Mouse (Mus musculus): ENCODE measurements around the gene Gm20683. TPM values are rescaled to one million over a fixed set of nuclear protein-coding genes. Genes with fewer than 3 reads are reported as not detected.

Gene Gm20683
- total and polyA plus RNA-seq, 2 experiments from 2014 or later, result 1.5 TPM; not detected in 1

GRCm38 (mm10) chr17:25791320-25791842, 50.2 kb downstream of the Gm20683 start:
- WGBS, result 26% methylated on average over 19 of the region's 19 CpGs
- no peaks in the 10 kb centered on the region for H3K9me3 ChIP-seq (replicated peaks; ENCODE audit: control insufficient read depth, low read length)
- H3K9ac ChIP-seq (replicated peaks; ENCODE audit: low read depth, low read length), result peak overlapping the region; percentile 81
- no peaks in the 10 kb centered on the region for H3K27me3 ChIP-seq (ENCODE audit: control insufficient read depth, insufficient read depth, low read length)
- H3K4me2 ChIP-seq (ENCODE audit: low read depth, low read length), result peak overlapping the region; percentile 91
- DNase-seq (ENCODE audit: low spot score), result no peak
- peaks cover 18% of the 10 kb centered on the region; the same call in 1 of the 2 replicates for H3K36me3 ChIP-seq (replicated peaks; ENCODE audit: control insufficient read depth, insufficient read depth, low read length)
- TF ChIP-seq EP300 (IDR thresholded peaks at IDR 0.05; ENCODE audit: low read depth), result no peak
- no peak for TF ChIP-seq CTCF (IDR thresholded peaks at IDR 0.05; ENCODE audit: low read depth)
- no peak overlapping the region for H3K27ac ChIP-seq (ENCODE audit: low read depth)
- H3K4me3 ChIP-seq (ENCODE audit: low read depth, low read length), result peak overlapping the region; percentile 83
- peaks cover 17% of the 10 kb centered on the region; the same call in 1 of the 2 replicates for H3K4me1 ChIP-seq (ENCODE audit: control insufficient read depth, insufficient read depth)
- no peak for ATAC-seq (ENCODE audit: insufficient read depth, low read depth)

GRCm38 (mm10) chr17:25786781-25787504, 54.6 kb downstream of the Gm20683 start:
- Histone ChIP-seq H3K4me3 (ENCODE audit: low read depth, low read length) (no peak overlapping the region), H3K4me1 (ENCODE audit: control insufficient read depth, insufficient read depth) (peaks cover 10% of the 10 kb centered on the region), H3K9ac (replicated peaks; ENCODE audit: low read depth, low read length) (no peak overlapping the region), H3K36me3 (replicated peaks; ENCODE audit: control insufficient read depth, insufficient read depth, low read length) (peaks cover 28% of the 10 kb centered on the region), H3K27me3 (ENCODE audit: control insufficient read depth, insufficient read depth, low read length) (no peaks in the 10 kb centered on the region), H3K9me3 (replicated peaks; ENCODE audit: control insufficient read depth, low read length) (no peaks in the 10 kb centered on the region), H3K4me2 (ENCODE audit: low read depth, low read length) (no peak overlapping the region), H3K27ac (ENCODE audit: low read depth) (no peak overlapping the region)
- ATAC-seq (ENCODE audit: insufficient read depth, low read depth) (no peak), DNase-seq (ENCODE audit: low spot score) (no peak)
- 89% methylated on average over 9 of the region's 9 CpGs for WGBS
- TF ChIP-seq CTCF (IDR thresholded peaks at IDR 0.05; ENCODE audit: low read depth), result no peak
- no peak for TF ChIP-seq EP300 (IDR thresholded peaks at IDR 0.05; ENCODE audit: low read depth)

GRCm38 (mm10) chr17:25786280-25786679, 55.3 kb downstream of the Gm20683 start, which contains the start of gene Ccdc78:
Gene Ccdc78, plus strand, starts transcription at chr17:25786580.
- TF ChIP-seq CTCF (IDR thresholded peaks at IDR 0.05; ENCODE audit: low read depth) (no peak), EP300 (IDR thresholded peaks at IDR 0.05; ENCODE audit: low read depth) (no peak)
- peak within 1 kb of the TSS; percentile 71 for H3K4me3 ChIP-seq (ENCODE audit: low read depth, low read length)
- no peaks in the 10 kb centered on the region for H3K9me3 ChIP-seq (replicated peaks; ENCODE audit: control insufficient read depth, low read length)
- no peak for DNase-seq (ENCODE audit: low spot score)
- peak within 1 kb of the TSS; percentile 61; the same call in 1 of the 2 replicates for H3K27ac ChIP-seq (ENCODE audit: low read depth)
- ATAC-seq (ENCODE audit: insufficient read depth, low read depth), result no peak
- peaks cover 35% of the 10 kb centered on the region for H3K36me3 ChIP-seq (replicated peaks; ENCODE audit: control insufficient read depth, insufficient read depth, low read length)
- peak within 1 kb of the TSS; percentile 84 for H3K4me2 ChIP-seq (ENCODE audit: low read depth, low read length)
- 71% methylated on average over 3 of the region's 3 CpGs for WGBS
- peaks cover 10% of the 10 kb centered on the region for H3K4me1 ChIP-seq (ENCODE audit: control insufficient read depth, insufficient read depth)
- peak within 1 kb of the TSS; percentile 55; the same call in 1 of the 2 replicates for H3K9ac ChIP-seq (replicated peaks; ENCODE audit: low read depth, low read length)
- H3K27me3 ChIP-seq (ENCODE audit: control insufficient read depth, insufficient read depth, low read length), result no peaks in the 10 kb centered on the region

- Histone ChIP-seq H3K27ac (ENCODE audit: low read depth) (peak within 1 kb of the TSS; percentile 61; the same call in 1 of the 2 replicates), H3K9me3 (replicated peaks; ENCODE audit: control insufficient read depth, low read length) (no peaks in the 10 kb centered on the region), H3K4me3 (ENCODE audit: low read depth, low read length) (peak within 1 kb of the TSS; percentile 71), H3K27me3 (ENCODE audit: control insufficient read depth, insufficient read depth, low read length) (no peaks in the 10 kb centered on the region), H3K9ac (replicated peaks; ENCODE audit: low read depth, low read length) (peak within 1 kb of the TSS; percentile 55), H3K4me1 (ENCODE audit: control insufficient read depth, insufficient read depth) (peaks cover 10% of the 10 kb centered on the region), H3K36me3 (replicated peaks; ENCODE audit: control insufficient read depth, insufficient read depth, low read length) (peaks cover 42% of the 10 kb centered on the region), H3K4me2 (ENCODE audit: low read depth, low read length) (peak within 1 kb of the TSS; percentile 84)
- ATAC-seq (ENCODE audit: insufficient read depth, low read depth) (peak; percentile 84), DNase-seq (ENCODE audit: low spot score) (peak; percentile 95)
- WGBS, result under 1% methylated on average over 23 of the region's 23 CpGs
- TF ChIP-seq EP300 (IDR thresholded peaks at IDR 0.05; ENCODE audit: low read depth) (no peak), CTCF (IDR thresholded peaks at IDR 0.05; ENCODE audit: low read depth) (no peak)
Measured at GRCm38 (mm10) chr17:25785281-25785745, 56.2 kb downstream of the Gm20683 start, which contains the start of gene Haghl. Gene Haghl, minus strand, starts transcription at chr17:25785673.

Small RNAs within 50 kb of the gene (microRNA-seq; reads per million reads assigned to microRNA genes)
- 0.89 reads per million for gene Mir3082

Other genes with a start within 250 kb of the Gm20683 start
- gene Gng13, start 124.6 kb downstream of the Gm20683 start, total RNA-seq (2014; rRNA removed; ENCODE audit: low replicate concordance), result not detected in 2 replicates
- 3.2 and 6.6 TPM in 2 replicates for gene Gng13, start 124.6 kb downstream of the Gm20683 start, polyA plus RNA-seq (2015; fragmentation: Nextera tagmentation; extraction: Ambion mirVana)
- 9.1 and 10.8 TPM in 2 replicates for gene Chtf18, start 114.3 kb downstream of the Gm20683 start, total RNA-seq (2014; rRNA removed; ENCODE audit: low replicate concordance)
- 3.9 and 4.1 TPM in 2 replicates for gene Chtf18, start 114.3 kb downstream of the Gm20683 start, polyA plus RNA-seq (2015; fragmentation: Nextera tagmentation; extraction: Ambion mirVana)
- gene Rpusd1, start 114.1 kb downstream of the Gm20683 start, total RNA-seq (2014; rRNA removed; ENCODE audit: low replicate concordance), result 3.2 and 4.9 TPM in 2 replicates
- gene Rpusd1, start 114.1 kb downstream of the Gm20683 start, polyA plus RNA-seq (2015; fragmentation: Nextera tagmentation; extraction: Ambion mirVana), result 9.3 and 9.5 TPM in 2 replicates
- gene Mslnl, start 105.7 kb downstream of the Gm20683 start, total RNA-seq (2014; rRNA removed; ENCODE audit: low replicate concordance), result not detected in 2 replicates
- gene Mslnl, start 105.7 kb downstream of the Gm20683 start, polyA plus RNA-seq (2015; fragmentation: Nextera tagmentation; extraction: Ambion mirVana), result not detected in 2 replicates
- 45.4 and 83.3 TPM in 2 replicates for gene Msln, start 87.4 kb downstream of the Gm20683 start, total RNA-seq (2014; rRNA removed; ENCODE audit: low replicate concordance)
- 58.5 and 60.3 TPM in 2 replicates for gene Msln, start 87.4 kb downstream of the Gm20683 start, polyA plus RNA-seq (2015; fragmentation: Nextera tagmentation; extraction: Ambion mirVana)
- gene Narfl, start 68.0 kb downstream of the Gm20683 start, total RNA-seq (2014; rRNA removed; ENCODE audit: low replicate concordance), result 36.8 and 86.7 TPM in 2 replicates
- 45.1 and 47.7 TPM in 2 replicates for gene Narfl, start 68.0 kb downstream of the Gm20683 start, polyA plus RNA-seq (2015; fragmentation: Nextera tagmentation; extraction: Ambion mirVana)
- 50.3 and 59.4 TPM in 2 replicates for gene Haghl, start 56.1 kb downstream of the Gm20683 start, total RNA-seq (2014; rRNA removed; ENCODE audit: low replicate concordance)
- 46.1 and 47.7 TPM in 2 replicates for gene Haghl, start 56.1 kb downstream of the Gm20683 start, polyA plus RNA-seq (2015; fragmentation: Nextera tagmentation; extraction: Ambion mirVana)
- gene Ccdc78, start 55.2 kb downstream of the Gm20683 start, total RNA-seq (2014; rRNA removed; ENCODE audit: low replicate concordance), result not detected in 2 replicates
- 0.12 and 0.55 TPM in 2 replicates for gene Ccdc78, start 55.2 kb downstream of the Gm20683 start, polyA plus RNA-seq (2015; fragmentation: Nextera tagmentation; extraction: Ambion mirVana)
- gene Fam173a, start 48.9 kb downstream of the Gm20683 start, total RNA-seq (2014; rRNA removed; ENCODE audit: low replicate concordance), result 32.0 and 32.5 TPM in 2 replicates
- 55.6 and 63.1 TPM in 2 replicates for gene Fam173a, start 48.9 kb downstream of the Gm20683 start, polyA plus RNA-seq (2015; fragmentation: Nextera tagmentation; extraction: Ambion mirVana)
- not detected in 2 replicates for gene AC134908.4, start 46.1 kb downstream of the Gm20683 start, total RNA-seq (2014; rRNA removed; ENCODE audit: low replicate concordance)
- 0.66 TPM in 1 of 2 replicates, not detected in the other for gene AC134908.4, start 46.1 kb downstream of the Gm20683 start, polyA plus RNA-seq (2015; fragmentation: Nextera tagmentation; extraction: Ambion mirVana)
- gene Metrn, start 44.6 kb downstream of the Gm20683 start, total RNA-seq (2014; rRNA removed; ENCODE audit: low replicate concordance), result 38.5 and 75.3 TPM in 2 replicates
- 18.2 and 21.0 TPM in 2 replicates for gene Metrn, start 44.6 kb downstream of the Gm20683 start, polyA plus RNA-seq (2015; fragmentation: Nextera tagmentation; extraction: Ambion mirVana)
- 2.1 TPM in 1 of 2 replicates, not detected in the other for gene Fbxl16, start 32.7 kb downstream of the Gm20683 start, total RNA-seq (2014; rRNA removed; ENCODE audit: low replicate concordance)
- 0.25 and 0.48 TPM in 2 replicates for gene Fbxl16, start 32.7 kb downstream of the Gm20683 start, polyA plus RNA-seq (2015; fragmentation: Nextera tagmentation; extraction: Ambion mirVana)
- 13.3 and 20.8 TPM in 2 replicates for gene Wdr24, start 18.1 kb downstream of the Gm20683 start, total RNA-seq (2014; rRNA removed; ENCODE audit: low replicate concordance)
- gene Wdr24, start 18.1 kb downstream of the Gm20683 start, polyA plus RNA-seq (2015; fragmentation: Nextera tagmentation; extraction: Ambion mirVana), result 9.6 and 10.5 TPM in 2 replicates
- 32.2 and 34.6 TPM in 2 replicates for gene Jmjd8, start 12.9 kb downstream of the Gm20683 start, total RNA-seq (2014; rRNA removed; ENCODE audit: low replicate concordance)
- 26.1 and 26.2 TPM in 2 replicates for gene Jmjd8, start 12.9 kb downstream of the Gm20683 start, polyA plus RNA-seq (2015; fragmentation: Nextera tagmentation; extraction: Ambion mirVana)
- 115 and 154 TPM in 2 replicates for gene Stub1, start 8.4 kb downstream of the Gm20683 start, total RNA-seq (2014; rRNA removed; ENCODE audit: low replicate concordance)
- gene Stub1, start 8.4 kb downstream of the Gm20683 start, polyA plus RNA-seq (2015; fragmentation: Nextera tagmentation; extraction: Ambion mirVana), result 212 and 219 TPM in 2 replicates
- gene Rhbdl1, start 4.5 kb downstream of the Gm20683 start, total RNA-seq (2014; rRNA removed; ENCODE audit: low replicate concordance), result 1.7 and 2.3 TPM in 2 replicates
- gene Rhbdl1, start 4.5 kb downstream of the Gm20683 start, polyA plus RNA-seq (2015; fragmentation: Nextera tagmentation; extraction: Ambion mirVana), result 1.7 and 2.2 TPM in 2 replicates
- gene Rhot2, start 3.1 kb upstream of the Gm20683 start, total RNA-seq (2014; rRNA removed; ENCODE audit: low replicate concordance), result 88.2 and 116 TPM in 2 replicates
- 27.1 and 27.5 TPM in 2 replicates for gene Rhot2, start 3.1 kb upstream of the Gm20683 start, polyA plus RNA-seq (2015; fragmentation: Nextera tagmentation; extraction: Ambion mirVana)
- gene Wdr90, start 19.7 kb upstream of the Gm20683 start, total RNA-seq (2014; rRNA removed; ENCODE audit: low replicate concordance), result 19.3 and 36.7 TPM in 2 replicates
- gene Wdr90, start 19.7 kb upstream of the Gm20683 start, polyA plus RNA-seq (2015; fragmentation: Nextera tagmentation; extraction: Ambion mirVana), result 3.1 and 4.2 TPM in 2 replicates
- gene Mcrip2, start 27.0 kb upstream of the Gm20683 start, total RNA-seq (2014; rRNA removed; ENCODE audit: low replicate concordance), result 202 and 225 TPM in 2 replicates
- gene Mcrip2, start 27.0 kb upstream of the Gm20683 start, polyA plus RNA-seq (2015; fragmentation: Nextera tagmentation; extraction: Ambion mirVana), result 346 and 357 TPM in 2 replicates
- 23.1 and 28.1 TPM in 2 replicates for gene Mettl26, start 33.3 kb upstream of the Gm20683 start, total RNA-seq (2014; rRNA removed; ENCODE audit: low replicate concordance)
- gene Mettl26, start 33.3 kb upstream of the Gm20683 start, polyA plus RNA-seq (2015; fragmentation: Nextera tagmentation; extraction: Ambion mirVana), result 27.8 and 28.0 TPM in 2 replicates
- not detected in 2 replicates for gene Wfikkn1, start 39.1 kb upstream of the Gm20683 start, total RNA-seq (2014; rRNA removed; ENCODE audit: low replicate concordance)
- gene Wfikkn1, start 39.1 kb upstream of the Gm20683 start, polyA plus RNA-seq (2015; fragmentation: Nextera tagmentation; extraction: Ambion mirVana), result 0.07 and 0.11 TPM in 2 replicates
- gene Rab40c, start 78.0 kb upstream of the Gm20683 start, total RNA-seq (2014; rRNA removed; ENCODE audit: low replicate concordance), result 11.4 and 22.5 TPM in 2 replicates
- gene Rab40c, start 78.0 kb upstream of the Gm20683 start, polyA plus RNA-seq (2015; fragmentation: Nextera tagmentation; extraction: Ambion mirVana), result 10.3 and 10.4 TPM in 2 replicates
- gene Pigq, start 103.2 kb upstream of the Gm20683 start, total RNA-seq (2014; rRNA removed; ENCODE audit: low replicate concordance), result 67.9 and 88.0 TPM in 2 replicates
- 46.4 and 47.2 TPM in 2 replicates for gene Pigq, start 103.2 kb upstream of the Gm20683 start, polyA plus RNA-seq (2015; fragmentation: Nextera tagmentation; extraction: Ambion mirVana)
- not detected in 2 replicates for gene Nhlrc4, start 103.2 kb upstream of the Gm20683 start, total RNA-seq (2014; rRNA removed; ENCODE audit: low replicate concordance)
- gene Nhlrc4, start 103.2 kb upstream of the Gm20683 start, polyA plus RNA-seq (2015; fragmentation: Nextera tagmentation; extraction: Ambion mirVana), result 0.19 TPM in 1 of 2 replicates, not detected in the other
- not detected in 2 replicates for gene A930017K11Rik, start 110.8 kb upstream of the Gm20683 start, total RNA-seq (2014; rRNA removed; ENCODE audit: low replicate concordance)
- not detected in 2 replicates for gene A930017K11Rik, start 110.8 kb upstream of the Gm20683 start, polyA plus RNA-seq (2015; fragmentation: Nextera tagmentation; extraction: Ambion mirVana)
- 6.0 and 8.7 TPM in 2 replicates for gene Capn15, start 144.0 kb upstream of the Gm20683 start, total RNA-seq (2014; rRNA removed; ENCODE audit: low replicate concordance)
- gene Capn15, start 144.0 kb upstream of the Gm20683 start, polyA plus RNA-seq (2015; fragmentation: Nextera tagmentation; extraction: Ambion mirVana), result 7.0 and 7.4 TPM in 2 replicates
- gene Rab11fip3, start 227.8 kb upstream of the Gm20683 start, total RNA-seq (2014; rRNA removed; ENCODE audit: low replicate concordance), result 7.9 and 12.4 TPM in 2 replicates
- 6.1 and 8.7 TPM in 2 replicates for gene Rab11fip3, start 227.8 kb upstream of the Gm20683 start, polyA plus RNA-seq (2015; fragmentation: Nextera tagmentation; extraction: Ambion mirVana)
- 35.3 and 44.6 TPM in 2 replicates for gene Decr2, start 248.6 kb upstream of the Gm20683 start, total RNA-seq (2014; rRNA removed; ENCODE audit: low replicate concordance)
- 35.3 and 36.6 TPM in 2 replicates for gene Decr2, start 248.6 kb upstream of the Gm20683 start, polyA plus RNA-seq (2015; fragmentation: Nextera tagmentation; extraction: Ambion mirVana)

All from heart, postnatal 0 days (tissue).